Mouse (Mus musculus) thymus, postnatal 4 days (tissue): Measurements from ENCODE around the gene Gse1.
A peak's percentile ranks its signal among the peaks of the same experiment; 100 is the strongest.

ENCODE experiments used
- DNase-seq: peaks from one replicate; pipeline ENCODE4 v3.0.0; 2021

Gse1 gene

DNA sequence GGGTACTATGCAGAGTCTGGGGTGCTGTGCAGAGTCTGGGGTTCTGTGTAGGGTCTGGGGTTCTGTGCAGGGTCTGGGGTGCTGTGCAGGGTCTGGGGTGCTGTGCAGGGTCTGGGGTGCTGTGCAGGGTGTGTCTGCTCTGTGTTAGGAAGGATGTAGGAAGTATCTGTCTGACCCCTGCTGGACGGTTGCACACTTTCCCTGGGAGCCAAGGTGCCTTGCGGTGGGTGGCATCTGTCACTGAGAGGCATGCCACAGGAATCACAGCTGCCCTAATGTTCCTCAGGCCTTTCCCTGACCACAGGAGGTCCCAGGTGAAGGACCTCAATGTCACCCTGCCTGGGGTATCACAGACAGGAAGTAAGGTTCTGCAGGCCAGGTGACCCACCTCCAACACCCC, 278.3 kb downstream of the Gse1 start:
- peak; percentile 71 for DNase-seq

DNA sequence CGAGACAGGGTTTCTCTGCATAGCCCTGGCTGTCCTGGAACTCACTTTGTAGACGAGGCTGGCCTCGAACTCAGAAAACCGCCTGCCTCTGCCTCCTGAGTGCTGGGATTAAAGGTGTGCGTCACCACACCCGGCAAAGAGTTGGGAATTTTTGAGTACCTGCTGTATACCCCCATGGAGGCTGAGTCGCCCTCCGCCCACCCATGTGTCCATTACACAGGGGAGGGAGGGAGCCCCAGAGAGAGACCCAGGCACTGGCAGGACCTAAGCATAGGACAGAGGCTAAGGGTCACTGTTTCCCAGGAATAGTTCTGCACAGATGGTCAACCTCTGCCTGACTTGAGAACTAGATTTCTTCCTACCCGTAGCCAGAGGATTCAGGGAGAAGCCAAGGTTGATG, 279.0 kb downstream of the Gse1 start:
- DNase-seq = no peak

- DNase-seq = no peak
Observed at GRCm38 (mm10) chr8:120509136-120510034, 281.1 kb downstream of the Gse1 start.

DNA sequence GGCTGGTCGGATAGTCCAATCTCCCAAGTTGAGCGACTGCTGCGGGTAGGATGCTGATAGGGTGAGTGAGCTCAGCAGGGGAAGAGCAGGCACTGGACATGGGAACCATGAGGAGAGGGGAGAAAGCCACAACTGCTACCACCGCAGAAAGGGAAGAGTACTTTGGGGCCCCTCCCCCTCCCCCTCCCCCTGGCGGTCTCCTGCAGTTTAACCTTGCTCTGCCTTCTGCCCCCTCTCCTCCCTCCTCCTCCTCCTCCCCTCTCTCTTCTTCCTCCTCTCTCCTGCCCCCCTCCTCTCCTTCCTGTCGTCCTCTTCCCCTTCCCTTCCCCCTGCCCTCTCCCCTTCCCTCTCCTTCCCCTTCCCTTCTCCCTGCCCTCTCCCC, 281.8 kb downstream of the Gse1 start:
- peak; percentile 56 for DNase-seq

- no peak for DNase-seq
Observed at GRCm38 (mm10) chr8:120510863-120511457, 282.7 kb downstream of the Gse1 start.

DNA sequence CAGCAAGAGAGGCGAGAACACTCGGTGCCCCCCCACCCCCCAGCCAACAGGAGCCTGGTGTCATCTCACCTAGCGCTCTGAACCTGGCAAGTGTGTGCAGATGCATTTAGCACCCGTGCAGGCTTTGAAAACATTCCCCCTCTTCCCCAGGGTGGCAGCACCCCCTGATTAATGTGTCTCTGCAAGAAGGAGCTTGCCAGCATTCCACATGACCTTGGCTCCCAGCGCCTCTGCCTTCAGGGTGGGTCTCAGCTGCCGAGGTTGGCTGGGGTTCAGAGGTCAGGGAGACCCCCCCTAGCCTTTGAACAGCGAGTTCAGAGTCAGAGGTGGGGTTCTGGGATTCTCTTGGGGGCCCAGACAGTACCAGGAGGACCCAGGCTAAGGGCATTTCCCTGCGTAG, 283.5 kb downstream of the Gse1 start:
- DNase-seq = no peak

DNA sequence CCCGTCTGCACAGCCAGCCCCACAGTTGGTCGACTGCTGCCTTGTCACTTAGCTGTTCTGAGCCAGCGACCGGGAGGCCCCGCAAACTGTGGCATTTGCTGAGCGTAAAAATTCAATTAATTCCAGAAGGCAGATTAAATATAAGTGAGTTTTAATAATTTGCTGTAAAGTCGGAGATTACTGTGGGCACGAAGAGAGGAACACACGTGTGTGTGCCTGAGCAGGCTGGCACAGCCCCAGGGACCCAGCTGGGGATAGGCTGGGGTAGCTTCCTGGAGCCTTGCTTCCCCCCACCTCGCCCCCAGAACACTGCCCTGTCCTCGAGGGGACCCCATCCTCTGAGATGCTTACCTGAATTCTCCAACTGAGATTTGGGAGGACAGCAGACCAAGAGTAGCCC, 284.1 kb downstream of the Gse1 start:
- no peak for DNase-seq

GRCm38 (mm10) chr8:120513145-120513544, 284.9 kb downstream of the Gse1 start:
- DNase-seq = no peak

DNA sequence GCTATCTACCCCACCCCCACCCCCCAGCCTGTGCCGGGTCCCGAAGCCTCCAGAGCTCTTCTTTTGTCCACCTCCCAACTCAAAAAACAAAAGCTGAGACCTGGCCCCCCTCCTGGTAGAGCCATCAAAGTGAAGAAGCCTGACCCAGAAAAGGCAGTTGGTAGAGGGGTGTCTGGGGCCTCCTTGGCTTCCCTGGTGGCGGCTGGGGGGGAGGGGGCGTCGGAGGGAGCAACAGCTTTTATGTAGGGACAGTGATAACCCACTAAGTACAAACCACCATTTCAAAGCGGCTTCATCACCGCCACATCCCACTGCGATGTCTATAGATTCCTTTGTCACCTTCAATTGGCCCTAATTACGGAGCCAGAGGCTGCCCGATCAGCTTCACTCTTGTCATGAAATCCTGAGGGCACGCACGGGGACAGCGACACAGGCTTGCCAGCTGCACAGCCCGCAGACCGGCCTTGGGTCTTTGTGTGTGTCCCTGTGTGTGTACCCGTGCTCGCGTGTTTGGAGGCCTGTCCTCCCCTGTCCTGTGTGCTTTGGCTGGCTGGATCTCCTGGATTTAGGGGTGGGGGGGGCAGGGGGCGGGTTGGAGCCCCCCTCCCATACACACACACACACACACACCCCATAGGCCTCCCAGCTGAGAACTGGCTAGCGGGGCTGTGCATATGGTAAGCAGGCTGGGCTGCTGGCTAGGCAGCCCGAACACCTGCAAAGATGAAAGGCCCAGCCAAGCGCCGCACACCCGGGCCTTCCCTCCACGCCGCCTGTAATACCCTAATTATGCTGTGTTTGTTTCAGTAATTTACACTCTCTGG, 285.6 kb downstream of the Gse1 start:
- DNase-seq = peak; percentile 73

DNA sequence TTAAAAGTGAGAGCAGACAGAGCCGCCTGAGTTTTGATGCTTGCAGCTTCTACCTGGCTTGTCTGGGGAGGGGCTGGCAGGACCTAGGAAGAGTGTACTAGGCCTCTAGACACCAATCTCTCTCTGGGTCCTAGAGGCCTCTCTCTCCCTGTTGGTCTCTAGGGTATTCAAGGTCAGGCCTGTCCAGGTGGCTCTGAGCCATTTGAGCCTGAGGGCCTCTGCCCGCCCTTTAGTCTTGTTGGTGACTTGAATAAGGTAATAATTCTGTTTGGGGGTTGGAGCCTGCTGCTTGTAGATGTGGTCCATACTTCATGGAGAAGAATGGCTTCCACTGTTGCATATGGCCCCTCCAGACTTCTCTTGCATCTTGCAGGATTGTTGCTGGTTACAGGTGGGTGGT, 287.0 kb downstream of the Gse1 start:
- no peak for DNase-seq

DNA sequence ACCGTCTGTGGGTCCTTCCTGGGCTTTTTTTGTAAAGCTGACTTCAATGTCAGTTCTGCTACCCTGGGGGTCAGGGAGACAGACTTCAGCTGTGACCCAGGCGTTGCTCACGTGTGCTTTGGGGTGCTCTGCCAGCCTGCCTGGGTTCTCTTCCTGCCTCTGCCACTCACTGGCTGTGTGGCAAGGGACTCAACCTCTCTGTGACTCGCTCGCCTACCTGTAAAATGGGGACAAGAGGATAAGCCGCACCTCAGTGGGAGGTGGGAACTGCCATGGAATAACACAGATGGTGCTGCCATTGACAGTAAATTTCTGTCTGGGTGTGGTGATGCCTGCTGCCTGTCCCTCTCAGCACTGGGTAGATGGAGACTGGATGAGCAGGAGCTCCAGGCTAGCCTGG, 287.4 kb downstream of the Gse1 start:
- no peak for DNase-seq

GRCm38 (mm10) chr8:120516182-120516755, 288.0 kb downstream of the Gse1 start:
- no peak for DNase-seq

GRCm38 (mm10) chr8:120517666-120518410, 289.6 kb downstream of the Gse1 start:
- no peak for DNase-seq

GRCm38 (mm10) chr8:120518736-120519534, 290.7 kb downstream of the Gse1 start:
- DNase-seq = no peak

DNA sequence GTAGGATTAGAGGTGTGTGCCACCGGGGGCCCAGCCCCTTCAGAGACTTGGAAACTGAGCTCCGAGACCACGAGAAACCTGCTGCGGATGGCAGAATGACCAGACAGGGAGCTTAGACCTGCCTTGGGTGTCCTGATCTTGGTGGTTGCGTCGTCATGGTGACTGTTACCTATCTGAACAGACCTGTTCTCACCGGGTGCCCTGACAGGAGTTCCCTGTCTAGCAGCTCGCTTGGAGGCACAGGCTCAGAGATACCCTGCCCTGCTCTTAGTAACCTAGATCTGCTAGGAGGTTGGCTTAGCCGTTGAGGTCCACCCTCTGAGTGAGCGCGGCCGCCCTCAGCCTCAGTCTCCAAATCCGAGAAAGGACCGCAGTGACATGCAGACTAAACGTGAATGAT, 292.0 kb downstream of the Gse1 start:
- DNase-seq = no peak

GRCm38 (mm10) chr8:120520707-120521590, 292.7 kb downstream of the Gse1 start:
- DNase-seq = no peak

DNA sequence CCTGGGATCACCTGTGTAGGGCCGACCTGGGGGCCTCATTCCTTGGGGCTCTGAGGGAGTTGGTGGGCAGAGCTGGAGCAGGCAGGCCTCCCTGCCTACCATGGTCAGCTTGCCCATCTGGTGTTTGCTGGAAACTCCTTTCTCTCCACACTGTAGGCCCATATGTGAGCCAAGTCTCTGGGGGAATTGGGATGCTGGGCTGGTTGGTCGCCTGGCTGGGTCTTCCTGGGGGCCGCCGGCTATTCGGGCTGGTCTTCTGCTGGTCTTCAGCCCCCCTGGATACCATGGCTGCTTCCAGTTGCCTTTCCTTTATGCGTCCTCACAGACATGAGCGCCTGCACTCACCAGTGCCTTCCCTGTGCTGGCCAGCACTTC, 293.3 kb downstream of the Gse1 start:
- no peak for DNase-seq

- no peak for DNase-seq
Observed at GRCm38 (mm10) chr8:120523641-120524040, 295.4 kb downstream of the Gse1 start.

- DNase-seq = no peak
Observed at GRCm38 (mm10) chr8:120525135-120525534, 296.9 kb downstream of the Gse1 start.

DNA sequence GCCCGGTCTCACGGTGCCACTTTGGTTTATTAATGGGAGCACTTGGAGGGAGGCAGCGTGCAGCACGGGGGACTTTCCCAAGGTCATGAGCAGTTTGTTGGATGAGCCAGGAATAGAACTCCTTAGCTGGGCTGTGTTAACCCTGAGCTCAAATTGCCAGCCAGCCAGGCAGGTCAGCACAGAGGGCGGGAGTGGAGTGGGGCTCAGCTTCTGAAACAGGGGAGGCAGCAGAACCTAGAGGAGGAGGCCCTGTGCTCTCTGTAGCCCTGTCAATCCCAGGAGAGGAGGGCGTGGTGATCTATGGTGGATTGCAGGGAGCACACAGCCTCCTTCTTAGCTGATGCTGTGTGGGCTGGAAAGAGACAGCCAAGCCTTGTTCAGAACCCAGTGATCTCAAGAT, 297.6 kb downstream of the Gse1 start:
- no peak for DNase-seq

DNA sequence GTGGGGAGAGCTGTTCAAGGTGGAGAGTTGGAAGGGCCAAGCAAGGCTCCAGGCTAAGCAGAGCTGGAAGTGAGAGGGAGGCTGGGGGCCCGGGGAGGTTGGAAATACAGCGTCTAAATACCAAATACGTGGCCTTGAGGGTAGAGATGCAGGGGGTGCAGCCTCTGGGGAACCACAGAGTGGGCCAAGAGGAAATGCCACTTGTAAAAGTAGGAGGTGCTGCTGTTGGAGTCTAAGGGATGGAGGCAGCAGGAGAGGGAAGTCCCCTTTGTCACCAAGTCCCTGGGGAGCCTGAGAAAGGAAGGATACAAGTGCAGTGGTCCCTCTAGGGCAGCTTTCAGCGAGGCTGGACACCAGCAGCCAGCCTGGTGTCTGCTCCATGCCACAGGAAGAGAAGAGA, 298.3 kb downstream of the Gse1 start:
- no peak for DNase-seq
